Mouse (Mus musculus) stomach, embryonic 16.5 days (tissue): ENCODE data around the gene Vmn1r4. TPM values are rescaled to one million over a fixed set of nuclear protein-coding genes. Genes with fewer than 3 reads are reported as not detected.

ENCODE experiments used
- ATAC-seq: fragments of 200-750 bp; cut with Nextera tagmentation; 2 replicates; pipeline ENCODE4 v1.8.0; 2017; ENCODE audit warnings: moderate number of reproducible peaks, moderate TSS enrichment; ENCODE audit not compliant: insufficient read depth, low FRiP score
- H3K27ac ChIP-seq: fragments of 300-500 bp; sonication (generic); 2 replicates; pipeline ENCODE4 v1.5.1; 2014; ENCODE audit warnings: low read length
- H3K27me3 ChIP-seq: fragments of 300-500 bp; sonication (generic); 2 replicates; pipeline ENCODE4 v1.6.1; 2014; ENCODE audit warnings: low read length, control low read depth, mixed read lengths; ENCODE audit not compliant: control insufficient read depth, insufficient read depth
- H3K36me3 ChIP-seq: fragments of 300-500 bp; sonication (generic); 2 replicates; pipeline ENCODE4 v1.6.1; 2014; ENCODE audit warnings: low read length; ENCODE audit not compliant: control insufficient read depth, insufficient read depth
- H3K4me1 ChIP-seq: fragments of 300-500 bp; sonication (generic); 2 replicates; pipeline ENCODE4 v1.6.1; 2014; ENCODE audit warnings: low read length, control low read depth, mixed read lengths; ENCODE audit not compliant: control insufficient read depth, insufficient read depth
- H3K4me2 ChIP-seq: fragments of 300-500 bp; sonication (generic); 2 replicates; pipeline ENCODE4 v1.6.1; 2014; ENCODE audit warnings: low read depth, low read length, mixed read lengths
- H3K4me3 ChIP-seq: fragments of 300-500 bp; sonication (generic); replicated peaks from 2 replicates; pipeline ENCODE4 v1.5.1; 2014; ENCODE audit warnings: mild to moderate bottlenecking, low read length
- H3K9ac ChIP-seq: fragments of 300-500 bp; sonication (generic); 2 replicates; pipeline ENCODE4 v1.6.1; 2014; ENCODE audit warnings: low read length
- H3K9me3 ChIP-seq: fragments of 300-500 bp; sonication (generic); replicated peaks from 2 replicates; pipeline ENCODE4 v1.6.1; 2016; ENCODE audit warnings: low read length, control low read depth; ENCODE audit not compliant: control insufficient read depth
- WGBS: fragments of 180-500 bp; shearing (Covaris S2); extraction: QIAGEN DNeasy Blood & Tissue Kit; methylation state at CpG from one replicate; pipeline ENCODE4 v1.1.7; 2014; 5-methylcytosine and 5-hydroxymethylcytosine counted together
- polyA plus RNA-seq: library from polyadenylated mRNA; unstranded; fragments of >200 nt; fragmentation: Nextera tagmentation; extraction: Ambion mirVana; gene quantifications from 2 replicates; pipeline ENCODE4 v1.2.1, GENCODE M21; 2015

The Vmn1r4 gene
- 0.11 and 0.21 TPM in 2 replicates for polyA plus RNA-seq

DNA sequence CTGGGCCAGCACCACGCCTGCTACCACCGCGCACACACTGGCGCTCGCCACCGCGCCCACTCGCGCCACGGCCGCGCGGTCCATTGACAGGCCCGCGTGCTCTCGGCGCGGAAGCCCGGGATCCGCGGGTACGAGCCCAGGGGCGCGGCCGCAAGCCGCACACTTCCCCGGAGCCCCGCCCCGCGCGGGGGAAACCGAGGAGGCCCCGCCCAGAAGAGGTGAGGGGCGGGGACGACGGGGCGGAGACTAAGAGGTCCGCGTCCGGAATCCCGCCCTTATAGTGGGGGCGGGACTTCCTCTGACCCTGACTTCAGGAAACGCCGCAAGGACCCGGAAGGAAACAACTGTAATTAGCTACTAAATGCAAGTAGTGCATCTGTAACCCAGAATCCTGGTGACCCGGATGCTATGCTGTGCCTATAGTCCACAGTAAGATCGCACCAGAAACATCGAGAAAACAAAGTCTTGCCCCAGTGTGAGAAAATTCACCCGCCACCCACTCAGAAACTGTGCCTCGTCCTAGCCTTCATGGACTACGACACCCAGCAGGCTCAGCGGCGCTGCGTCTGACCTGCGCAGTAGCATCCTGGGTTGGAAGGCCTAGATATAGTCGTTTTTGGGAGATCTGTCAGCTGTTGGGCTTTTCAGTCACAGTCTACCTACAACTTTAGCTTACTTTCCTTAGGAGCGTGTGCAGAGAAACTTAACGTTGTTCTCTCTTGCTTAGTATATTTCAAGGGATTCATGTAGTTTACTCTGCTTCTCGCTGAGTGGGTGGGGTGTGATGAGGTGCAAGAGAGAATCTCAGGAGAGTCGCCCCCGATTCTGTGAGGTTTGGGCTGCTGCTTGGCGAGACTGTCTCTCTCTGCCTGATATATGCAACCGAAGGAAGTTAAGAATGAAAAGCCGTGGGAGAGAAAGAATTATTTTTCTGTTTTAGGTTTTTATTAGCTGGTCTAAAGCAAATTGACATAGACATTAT is at the start of gene Vmn1r4, which contains the start of gene Nt5c3:
TSS of gene Vmn1r4 (plus strand) at position 290 of the 982 bp plus-strand sequence.
TSS of gene Nt5c3 (minus strand) at position 207 of the 982 bp plus-strand sequence.
- no peaks in the 10 kb centered on the region for H3K36me3 ChIP-seq

DNA sequence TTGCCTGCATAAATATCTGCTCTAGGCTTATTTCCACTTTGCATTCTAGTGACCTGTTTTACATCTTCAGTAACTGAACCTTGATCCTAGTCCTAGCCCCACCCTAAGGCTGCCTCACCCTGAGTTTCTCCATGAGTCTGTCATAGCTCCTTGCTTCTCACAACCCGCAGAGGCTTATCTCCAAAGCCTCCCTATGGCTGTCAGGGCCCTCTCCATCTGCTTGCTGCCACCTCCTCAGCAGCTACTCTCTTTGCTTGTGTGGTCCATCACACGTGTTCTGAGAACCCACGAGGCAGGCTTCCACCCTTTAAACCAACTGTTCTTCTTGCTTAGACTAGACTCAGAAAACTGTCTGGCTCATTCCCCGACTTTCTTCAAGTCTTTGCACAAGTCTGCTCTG is 46.9 kb upstream of the Vmn1r4 start:
- Histone ChIP-seq H3K9me3 (no peaks in the 10 kb centered on the region), H3K27ac (no peak overlapping the region), H3K36me3 (peaks cover 9% of the 10 kb centered on the region; the same call in 1 of the 2 replicates), H3K9ac (no peak overlapping the region), H3K4me3 (no peak overlapping the region), H3K4me1 (no peaks in the 10 kb centered on the region), H3K27me3 (no peaks in the 10 kb centered on the region), H3K4me2 (no peak overlapping the region)
- WGBS = 77% methylated on average over 4 of the region's 4 CpGs
- ATAC-seq = peak; percentile 49; the same call in 1 of the 2 replicates

More for the DNA sequence above, at the start of gene Vmn1r4, which contains the start of gene Nt5c3:
- Histone ChIP-seq H3K4me2 (peak within 1 kb of the TSS; percentile 78), H3K9ac (peak within 1 kb of the TSS; percentile 81), H3K4me1 (peaks cover 14% of the 10 kb centered on the region), H3K27ac (peak within 1 kb of the TSS; percentile 96), H3K9me3 (no peaks in the 10 kb centered on the region; the same call in 1 of the 2 replicates), H3K4me3 (peak within 1 kb of the TSS; percentile 73), H3K27me3 (no peaks in the 10 kb centered on the region; the same call in 1 of the 2 replicates)
- peak; percentile 98 for ATAC-seq
- WGBS = 2% methylated on average over 64 of the region's 64 CpGs

DNA sequence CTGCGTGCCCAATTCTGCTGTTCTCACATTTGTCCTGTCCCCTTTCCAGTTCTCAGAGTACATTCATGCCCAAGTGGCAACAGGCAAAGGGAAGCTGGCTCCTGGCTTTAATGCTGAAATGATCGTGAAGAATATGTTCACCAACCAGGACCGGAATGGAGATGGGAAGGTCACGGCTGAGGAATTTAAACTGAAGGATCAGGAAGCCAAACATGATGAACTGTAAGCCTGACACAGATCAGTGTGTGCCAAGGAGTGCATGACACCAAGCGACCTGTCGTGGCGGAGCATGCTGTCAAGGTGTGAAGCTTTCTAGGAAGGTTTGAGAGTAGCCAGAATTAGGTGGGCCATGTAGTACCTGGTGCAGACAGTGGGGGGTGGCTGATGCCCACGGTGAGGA is 45.8 kb upstream of the Vmn1r4 start:
- H3K9me3 ChIP-seq = no peaks in the 10 kb centered on the region
- no peak overlapping the region for H3K9ac ChIP-seq
- 92% methylated on average over 8 of the region's 8 CpGs for WGBS
- no peak for ATAC-seq
- no peak overlapping the region for H3K4me3 ChIP-seq
- no peaks in the 10 kb centered on the region for H3K27me3 ChIP-seq
- peaks cover 17% of the 10 kb centered on the region; the same call in 1 of the 2 replicates for H3K36me3 ChIP-seq
- no peaks in the 10 kb centered on the region for H3K4me1 ChIP-seq
- H3K27ac ChIP-seq = no peak overlapping the region
- no peak overlapping the region for H3K4me2 ChIP-seq

DNA sequence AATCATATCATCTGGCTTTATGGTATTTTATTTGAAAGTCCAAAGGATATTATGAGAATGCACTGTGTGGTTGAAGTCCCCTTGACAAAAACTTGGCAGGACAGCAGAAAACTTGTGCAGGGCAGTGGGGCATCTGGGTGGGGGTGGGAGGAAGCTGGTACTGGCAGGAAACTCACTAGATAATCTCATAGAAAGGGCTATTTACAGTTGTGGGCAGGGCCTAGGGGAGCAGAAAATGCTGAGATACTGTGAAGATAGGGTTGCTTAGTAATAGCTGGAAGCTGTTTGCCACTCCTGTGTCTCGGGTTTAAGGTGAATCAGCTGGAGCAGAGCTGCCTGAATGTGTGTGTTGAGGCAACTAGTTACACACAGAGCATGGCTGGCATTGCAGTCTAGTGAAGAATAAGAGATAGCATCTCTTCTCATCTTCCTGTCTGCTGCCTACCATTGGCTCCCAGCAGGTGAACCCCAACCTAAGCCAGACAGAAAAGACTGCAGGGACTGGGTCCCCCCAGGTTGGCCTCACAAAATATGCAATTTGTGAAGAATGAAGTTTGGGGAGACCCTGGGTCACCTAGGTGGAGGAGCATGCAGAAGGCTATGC is 44.4 kb upstream of the Vmn1r4 start:
- Histone ChIP-seq H3K4me2 (no peak overlapping the region), H3K9ac (no peak overlapping the region), H3K9me3 (no peaks in the 10 kb centered on the region), H3K27me3 (no peaks in the 10 kb centered on the region), H3K36me3 (peaks cover 21% of the 10 kb centered on the region; the same call in 1 of the 2 replicates), H3K4me3 (no peak overlapping the region), H3K4me1 (no peaks in the 10 kb centered on the region), H3K27ac (no peak overlapping the region)
- WGBS = 52% methylated on average over 1 of the region's 1 CpGs
- ATAC-seq = peak; percentile 84

DNA sequence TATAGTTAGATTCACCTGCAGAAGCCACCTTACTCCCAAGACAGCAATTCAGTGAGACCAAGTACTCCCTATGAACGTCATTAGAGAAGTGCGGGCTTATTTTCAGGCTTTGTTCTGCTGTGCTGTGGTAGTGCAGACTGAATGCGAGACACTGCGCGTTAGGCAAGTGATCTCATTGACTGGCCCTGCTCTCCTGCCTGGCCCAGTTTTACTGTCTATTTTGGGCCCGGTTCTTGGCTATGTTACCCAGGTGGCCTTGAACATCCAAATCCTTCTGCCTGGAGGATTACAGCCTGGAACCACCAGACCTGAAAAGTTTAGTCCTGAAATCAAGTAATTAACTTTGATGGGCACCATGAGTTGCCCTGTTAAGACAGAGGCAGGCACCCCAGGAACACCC is 35.3 kb upstream of the Vmn1r4 start:
- H3K9ac ChIP-seq = no peak overlapping the region

DNA sequence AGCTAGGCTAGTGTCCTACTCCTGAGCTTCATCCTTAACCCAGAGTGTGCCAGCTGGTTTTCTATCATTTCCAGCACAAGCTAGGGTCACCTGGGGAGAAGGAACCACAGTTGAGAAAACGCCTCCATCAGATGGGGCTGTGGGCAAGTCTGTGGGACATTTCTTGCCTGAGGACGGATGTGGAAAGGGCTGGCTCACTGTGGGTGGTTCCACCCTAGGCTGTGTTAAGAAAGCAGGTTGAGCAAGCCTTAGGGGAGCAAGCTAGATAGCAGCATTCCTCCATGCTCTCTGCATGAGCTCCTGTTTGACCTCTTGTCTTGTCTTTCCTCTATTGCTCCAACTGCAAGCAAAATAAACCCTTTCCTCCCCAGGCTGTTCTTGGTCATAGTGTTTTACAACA is 33.1 kb upstream of the Vmn1r4 start:
- no peak overlapping the region for H3K27ac ChIP-seq
- H3K4me1 ChIP-seq = no peaks in the 10 kb centered on the region
- H3K36me3 ChIP-seq = peaks cover 20% of the 10 kb centered on the region; the same call in 1 of the 2 replicates
- H3K27me3 ChIP-seq = no peaks in the 10 kb centered on the region
- no peaks in the 10 kb centered on the region for H3K9me3 ChIP-seq
- H3K4me3 ChIP-seq = no peak overlapping the region
- no peak overlapping the region for H3K9ac ChIP-seq
- no peak; the same call in 1 of the 2 replicates for ATAC-seq
- H3K4me2 ChIP-seq = no peak overlapping the region
- 79% methylated on average over 2 of the region's 2 CpGs for WGBS

More for the DNA sequence above, 35.3 kb upstream of the Vmn1r4 start:
- Histone ChIP-seq H3K36me3 (peaks cover 20% of the 10 kb centered on the region; the same call in 1 of the 2 replicates), H3K4me2 (no peak overlapping the region), H3K27me3 (no peaks in the 10 kb centered on the region), H3K27ac (no peak overlapping the region), H3K9me3 (no peaks in the 10 kb centered on the region), H3K4me1 (no peaks in the 10 kb centered on the region), H3K4me3 (no peak overlapping the region)
- WGBS = 91% methylated on average over 6 of the region's 6 CpGs
- ATAC-seq = no peak

DNA sequence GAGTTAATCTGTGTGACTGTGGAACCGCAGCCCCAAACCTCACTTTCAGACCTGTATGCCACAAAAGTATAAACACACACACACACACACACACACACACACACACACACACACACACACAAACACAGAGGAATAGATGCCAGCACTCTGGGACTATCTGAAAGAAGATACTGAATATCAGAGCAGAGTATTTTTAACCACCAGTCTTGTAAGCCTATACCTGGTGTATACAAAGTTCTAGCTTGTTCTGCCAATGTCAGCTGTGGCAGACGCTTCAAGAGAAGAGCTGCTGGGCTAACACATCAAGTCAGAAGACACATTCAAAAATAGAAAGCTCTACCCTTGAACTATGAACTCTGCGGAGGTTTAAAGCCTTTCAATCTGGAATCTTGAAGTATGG is 24.2 kb upstream of the Vmn1r4 start:
- H3K4me2 ChIP-seq = peak overlapping the region; percentile 24
- WGBS = 62% methylated on average over 3 of the region's 3 CpGs
- H3K9me3 ChIP-seq = no peaks in the 10 kb centered on the region
- H3K27ac ChIP-seq = no peak overlapping the region
- H3K9ac ChIP-seq = no peak overlapping the region; the same call in 1 of the 2 replicates
- no peaks in the 10 kb centered on the region for H3K36me3 ChIP-seq
- H3K4me3 ChIP-seq = no peak overlapping the region
- peaks cover 27% of the 10 kb centered on the region for H3K4me1 ChIP-seq
- no peak for ATAC-seq
- no peaks in the 10 kb centered on the region for H3K27me3 ChIP-seq

DNA sequence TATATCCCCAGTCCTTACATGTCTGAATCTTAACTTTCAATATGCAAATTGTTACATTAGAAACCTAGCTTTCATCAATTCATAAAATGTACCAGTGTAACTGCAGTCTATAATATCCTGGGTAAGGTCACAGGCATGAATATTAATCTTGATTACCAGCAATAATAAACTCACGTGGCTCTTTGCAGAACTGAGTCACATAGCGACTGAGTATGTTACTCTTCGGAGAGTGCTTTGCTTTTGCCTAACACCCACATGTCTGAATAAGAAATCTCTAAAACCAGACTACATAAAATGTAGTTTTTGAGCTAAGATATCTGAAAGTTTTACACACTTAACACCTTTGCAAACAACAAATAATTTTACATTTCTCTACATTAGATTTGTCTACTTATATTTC is 22.5 kb upstream of the Vmn1r4 start:
- Histone ChIP-seq H3K4me3 (peak overlapping the region; percentile 27), H3K9ac (no peak overlapping the region), H3K4me2 (peak overlapping the region; percentile 48), H3K27ac (0 out of 2 replicates have a peak overlapping the region, but pooled peaks have one; percentile 89), H3K27me3 (no peaks in the 10 kb centered on the region), H3K4me1 (peaks cover 30% of the 10 kb centered on the region), H3K36me3 (no peaks in the 10 kb centered on the region), H3K9me3 (no peaks in the 10 kb centered on the region)
- no peak for ATAC-seq
- 43% methylated on average over 3 of the region's 3 CpGs for WGBS
